Mouse (Mus musculus) neural tube, embryonic 11.5 days (tissue): ENCODE measurements around the gene Lgals12. TPM values are rescaled to one million over a fixed set of nuclear protein-coding genes. Genes with fewer than 3 reads are reported as not detected.

Experiments
- ATAC-seq: fragments of 200-750 bp; cut with Nextera tagmentation; 2 replicates; pipeline ENCODE4 v1.8.0; 2017; ENCODE audit warnings: moderate number of reproducible peaks, mild to moderate bottlenecking, moderate TSS enrichment, moderate library complexity; ENCODE audit not compliant: insufficient read depth, low FRiP score, low TSS enrichment
- DNase-seq: peaks from one replicate; pipeline ENCODE4 v3.0.0-alpha.2; 2015; ENCODE audit warnings: low spot score
- H3K27ac ChIP-seq: fragments of 300-500 bp; sonication (generic); 2 replicates; pipeline ENCODE4 v1.5.1; 2014; ENCODE audit warnings: low read depth, mild to moderate bottlenecking, low read length
- H3K27me3 ChIP-seq: fragments of 300-500 bp; sonication (generic); 2 replicates; pipeline ENCODE4 v1.6.1; 2014; ENCODE audit warnings: mild to moderate bottlenecking, low read length, mixed read lengths; ENCODE audit not compliant: control insufficient read depth, insufficient read depth
- H3K36me3 ChIP-seq: fragments of 300-500 bp; sonication (generic); 2 replicates; pipeline ENCODE4 v1.6.1; 2014; ENCODE audit warnings: mild to moderate bottlenecking, low read length, moderate library complexity, mixed read lengths; ENCODE audit not compliant: control insufficient read depth, insufficient read depth
- H3K4me1 ChIP-seq: fragments of 300-500 bp; sonication (generic); 2 replicates; pipeline ENCODE4 v1.6.1; 2014; ENCODE audit warnings: low read length, mixed read lengths; ENCODE audit not compliant: control insufficient read depth, insufficient read depth
- H3K4me2 ChIP-seq: fragments of 300-500 bp; sonication (generic); 2 replicates; pipeline ENCODE4 v1.6.1; 2014; ENCODE audit warnings: low read depth, mild to moderate bottlenecking, moderate library complexity
- H3K4me3 ChIP-seq: fragments of 300-500 bp; sonication (generic); 2 replicates; pipeline ENCODE4 v1.5.1; 2014; ENCODE audit warnings: low read depth, low read length
- H3K9ac ChIP-seq: fragments of 300-500 bp; sonication (generic); 2 replicates; pipeline ENCODE4 v1.6.1; 2014; ENCODE audit warnings: mild to moderate bottlenecking, low read length
- H3K9me3 ChIP-seq: fragments of 300-500 bp; sonication (generic); 2 replicates; pipeline ENCODE4 v1.6.1; 2016; ENCODE audit warnings: low read length; ENCODE audit not compliant: control insufficient read depth
- WGBS: fragments of 180-500 bp; shearing (Covaris S2); extraction: QIAGEN DNeasy Blood & Tissue Kit; methylation state at CpG from one replicate; pipeline ENCODE4 v1.1.7; 2014; 5-methylcytosine and 5-hydroxymethylcytosine counted together
- polyA plus RNA-seq: library from polyadenylated mRNA; unstranded; fragments of >200 nt; fragmentation: Nextera tagmentation; extraction: Ambion mirVana; gene quantifications from 2 replicates; pipeline ENCODE4 v1.2.1, GENCODE M21; 2014

Gene Lgals12
- not detected in 2 replicates for polyA plus RNA-seq

GRCm38 (mm10) chr19:7606801-7607689, at the start of gene Lgals12:
Gene Lgals12, minus strand, starts transcription at chr19:7607193.
- no peaks in the 10 kb centered on the region for H3K36me3 ChIP-seq
- H3K9me3 ChIP-seq: no peaks in the 10 kb centered on the region
- H3K4me3 ChIP-seq: peak within 1 kb of the TSS; percentile 4; the same call in 1 of the 2 replicates
- WGBS: 7% methylated on average over 15 of the region's 15 CpGs
- H3K9ac ChIP-seq: no peak within 1 kb of the TSS
- peaks cover 2% of the 10 kb centered on the region; the same call in 1 of the 2 replicates for H3K4me1 ChIP-seq
- DNase-seq (no peak), ATAC-seq (no peak)
- H3K4me2 ChIP-seq: peak within 1 kb of the TSS; percentile 38
- H3K27me3 ChIP-seq: peaks cover 5% of the 10 kb centered on the region; the same call in 1 of the 2 replicates
- no peak within 1 kb of the TSS for H3K27ac ChIP-seq

DNA sequence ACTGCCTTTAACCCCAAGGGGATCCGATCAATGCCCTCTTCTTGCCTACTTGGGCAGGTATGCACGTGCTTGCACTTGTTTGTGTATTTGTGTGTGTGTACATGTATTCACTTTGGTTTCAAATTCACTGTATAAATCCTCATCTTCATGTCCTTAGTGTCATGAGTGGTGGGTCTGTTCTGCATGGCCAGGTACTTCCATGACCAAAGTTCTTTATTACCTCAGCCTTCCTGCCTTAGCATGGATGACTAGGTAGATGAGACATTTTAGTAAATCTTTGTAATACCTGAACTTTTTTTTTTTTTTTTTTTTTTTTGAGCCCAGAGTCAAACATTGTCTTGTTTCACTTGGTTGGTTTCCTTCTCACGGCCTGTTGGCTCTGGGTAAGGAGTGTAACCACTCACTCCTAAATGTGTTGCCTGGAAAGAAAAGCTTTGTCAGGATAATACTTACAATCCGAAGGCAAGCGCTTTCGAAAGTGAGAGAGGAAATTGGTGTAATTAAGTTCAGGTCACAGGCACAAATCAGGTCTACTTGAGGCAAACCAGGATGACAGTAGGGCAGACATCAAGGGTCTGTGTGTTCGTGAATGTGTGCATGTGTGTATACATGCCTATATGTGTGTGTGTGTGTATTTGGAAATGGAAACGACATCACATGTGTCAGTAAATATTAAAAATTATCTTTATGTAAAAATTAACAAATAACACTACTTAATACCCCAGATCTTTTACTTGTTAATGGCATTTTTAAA, 42.1 kb upstream of the Lgals12 start:
- H3K27ac ChIP-seq: no peak overlapping the region
- H3K4me3 ChIP-seq: no peak overlapping the region
- H3K4me2 ChIP-seq: no peak overlapping the region
- H3K4me1 ChIP-seq: no peaks in the 10 kb centered on the region
- H3K27me3 ChIP-seq: no peaks in the 10 kb centered on the region
- DNase-seq (no peak), ATAC-seq (no peak)
- H3K36me3 ChIP-seq: no peaks in the 10 kb centered on the region
- H3K9ac ChIP-seq: no peak overlapping the region
- H3K9me3 ChIP-seq: no peaks in the 10 kb centered on the region
- 85% methylated on average over 8 of the region's 8 CpGs for WGBS

DNA sequence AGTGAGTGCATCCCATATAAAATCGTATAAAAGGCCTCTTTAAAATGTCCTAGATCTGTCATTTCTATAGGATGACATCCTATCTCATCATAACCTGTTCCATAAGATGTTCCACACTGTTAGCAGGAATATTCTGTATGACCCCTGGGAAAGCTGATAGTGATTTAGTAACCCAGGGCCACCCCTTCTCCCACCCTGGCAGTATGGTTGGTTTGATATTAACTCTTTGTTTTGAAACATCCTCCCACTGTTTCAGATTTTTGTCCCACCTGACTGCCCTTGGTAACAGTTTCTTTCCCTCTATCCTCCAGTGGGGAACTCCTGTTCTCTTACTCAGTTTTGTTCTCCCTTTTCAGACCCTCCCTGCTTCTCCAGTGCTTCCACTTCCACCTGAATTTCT, 26.8 kb upstream of the Lgals12 start:
- Histone ChIP-seq H3K9ac (no peak overlapping the region), H3K4me3 (no peak overlapping the region), H3K36me3 (no peaks in the 10 kb centered on the region), H3K9me3 (no peaks in the 10 kb centered on the region), H3K27ac (no peak overlapping the region), H3K4me2 (no peak overlapping the region), H3K4me1 (no peaks in the 10 kb centered on the region), H3K27me3 (no peaks in the 10 kb centered on the region)
- ATAC-seq: no peak
- 72% methylated on average over 1 of the region's 1 CpGs for WGBS
- DNase-seq: no peak

DNA sequence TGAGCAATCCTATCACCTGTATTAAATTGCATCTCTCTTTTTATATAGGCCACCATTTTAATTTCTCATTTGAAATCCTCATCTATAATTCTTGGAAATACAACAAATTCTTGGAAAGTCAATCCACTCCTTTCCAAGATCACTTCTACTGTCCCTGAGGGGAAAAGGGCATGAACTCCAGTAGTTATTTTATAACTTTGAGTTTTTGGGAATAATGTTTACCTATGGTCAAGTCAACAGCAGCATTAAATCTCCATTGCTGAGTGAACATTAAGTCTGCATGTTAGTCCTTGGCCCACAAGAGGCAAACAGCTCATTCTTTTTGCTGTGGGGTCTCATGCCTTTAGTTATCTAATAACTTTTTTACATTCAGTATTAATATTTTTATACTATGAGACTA, 26.0 kb upstream of the Lgals12 start:
- no peak for ATAC-seq
- no peak overlapping the region for H3K4me3 ChIP-seq
- H3K27ac ChIP-seq: no peak overlapping the region
- no peaks in the 10 kb centered on the region for H3K9me3 ChIP-seq
- no peaks in the 10 kb centered on the region for H3K4me1 ChIP-seq
- no peaks in the 10 kb centered on the region for H3K36me3 ChIP-seq
- no peak for DNase-seq
- H3K27me3 ChIP-seq: no peaks in the 10 kb centered on the region
- H3K4me2 ChIP-seq: no peak overlapping the region
- H3K9ac ChIP-seq: no peak overlapping the region

- ATAC-seq: no peak
Observed at GRCm38 (mm10) chr19:7617696-7618095, 10.7 kb upstream of the Lgals12 start.

DNA sequence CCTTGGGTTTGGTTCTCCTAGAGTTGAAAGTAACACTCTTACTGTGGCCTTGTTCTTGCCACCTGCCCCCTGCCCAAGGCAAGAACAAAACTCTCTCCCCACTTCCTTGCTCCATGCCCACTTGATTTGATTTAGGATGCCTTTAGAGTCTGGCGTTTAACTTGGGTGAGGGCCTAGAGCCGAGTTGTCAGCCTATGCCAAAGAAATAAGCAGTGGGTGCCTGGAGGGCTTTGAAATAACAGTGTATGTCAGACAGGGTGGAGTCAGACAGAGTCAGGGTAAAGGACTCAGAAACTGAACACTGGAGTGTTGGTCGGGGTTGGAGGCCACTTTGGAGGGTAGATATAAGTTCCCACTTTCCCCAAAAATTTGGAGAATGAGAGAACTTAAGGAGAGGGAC, 10.1 kb upstream of the Lgals12 start:
- DNase-seq: no peak
- 56% methylated on average over 3 of the region's 3 CpGs for WGBS
- Histone ChIP-seq H3K36me3 (no peaks in the 10 kb centered on the region), H3K27me3 (peaks cover 8% of the 10 kb centered on the region; the same call in 1 of the 2 replicates), H3K4me3 (no peak overlapping the region), H3K27ac (no peak overlapping the region), H3K4me2 (no peak overlapping the region), H3K9ac (no peak overlapping the region), H3K9me3 (no peaks in the 10 kb centered on the region), H3K4me1 (no peaks in the 10 kb centered on the region)
- ATAC-seq: no peak

More at GRCm38 (mm10) chr19:7617696-7618095, 10.7 kb upstream of the Lgals12 start:
- Histone ChIP-seq H3K4me2 (no peak overlapping the region), H3K27ac (no peak overlapping the region), H3K4me3 (no peak overlapping the region), H3K9me3 (no peaks in the 10 kb centered on the region), H3K4me1 (no peaks in the 10 kb centered on the region), H3K36me3 (no peaks in the 10 kb centered on the region), H3K27me3 (peaks cover 3% of the 10 kb centered on the region; the same call in 1 of the 2 replicates), H3K9ac (no peak overlapping the region)
- 47% methylated on average over 7 of the region's 7 CpGs for WGBS
- DNase-seq: peak; percentile 73

GRCm38 (mm10) chr19:7616231-7616930, 9.4 kb upstream of the Lgals12 start:
- Histone ChIP-seq H3K27ac (no peak overlapping the region), H3K27me3 (peaks cover 14% of the 10 kb centered on the region; the same call in 1 of the 2 replicates), H3K4me3 (no peak overlapping the region), H3K36me3 (no peaks in the 10 kb centered on the region), H3K4me2 (no peak overlapping the region), H3K9ac (no peak overlapping the region), H3K4me1 (no peaks in the 10 kb centered on the region), H3K9me3 (no peaks in the 10 kb centered on the region)
- no peak for DNase-seq
- ATAC-seq: no peak
- 85% methylated on average over 5 of the region's 5 CpGs for WGBS

- peaks cover 14% of the 10 kb centered on the region; the same call in 1 of the 2 replicates for H3K27me3 ChIP-seq
- H3K4me2 ChIP-seq: no peak overlapping the region
- no peak for ATAC-seq
- no peak for DNase-seq
- H3K9me3 ChIP-seq: no peaks in the 10 kb centered on the region
- H3K4me1 ChIP-seq: no peaks in the 10 kb centered on the region
- WGBS: 84% methylated on average over 7 of the region's 7 CpGs
- no peaks in the 10 kb centered on the region for H3K36me3 ChIP-seq
- no peak overlapping the region for H3K27ac ChIP-seq
- H3K9ac ChIP-seq: no peak overlapping the region
- no peak overlapping the region for H3K4me3 ChIP-seq
Observed at GRCm38 (mm10) chr19:7613151-7613550, 6.2 kb upstream of the Lgals12 start.
